Mouse (Mus musculus) megakaryocyte, adult 5-6 weeks (primary cell): ENCODE results near the gene Irf3. TPM values are rescaled to one million over a fixed set of nuclear protein-coding genes. Genes with fewer than 3 reads are reported as not detected.
"Not testable (repeated sequence)": the region's sequence is repeated elsewhere in the genome, so short reads cannot be mapped to it uniquely, and the experiment has no call there.

Source experiments
- ATAC-seq: 2 replicates; pipeline ENCODE4 v1.8.0; 2016; ENCODE audit warnings: mild to moderate bottlenecking, inconsistent platforms; ENCODE audit not compliant: poor library complexity, severe bottlenecking
- total RNA-seq, 2 experiments: library from RNA; stranded (forward) in 1 of 2; stranded (reverse) in 1 of 2; fragments of 153-499, 151-499 nt in 1 of 2; fragments of 221-1000, 200-1000 nt in 1 of 2; gene quantifications; 2 replicates each; pipeline versions ENCODE4 v1.2.3 to v1.2.4; 2015 to 2017

The Irf3 gene
- total RNA-seq, 2 experiments from 2014 or later: 60.8 to 84.8 TPM

DNA sequence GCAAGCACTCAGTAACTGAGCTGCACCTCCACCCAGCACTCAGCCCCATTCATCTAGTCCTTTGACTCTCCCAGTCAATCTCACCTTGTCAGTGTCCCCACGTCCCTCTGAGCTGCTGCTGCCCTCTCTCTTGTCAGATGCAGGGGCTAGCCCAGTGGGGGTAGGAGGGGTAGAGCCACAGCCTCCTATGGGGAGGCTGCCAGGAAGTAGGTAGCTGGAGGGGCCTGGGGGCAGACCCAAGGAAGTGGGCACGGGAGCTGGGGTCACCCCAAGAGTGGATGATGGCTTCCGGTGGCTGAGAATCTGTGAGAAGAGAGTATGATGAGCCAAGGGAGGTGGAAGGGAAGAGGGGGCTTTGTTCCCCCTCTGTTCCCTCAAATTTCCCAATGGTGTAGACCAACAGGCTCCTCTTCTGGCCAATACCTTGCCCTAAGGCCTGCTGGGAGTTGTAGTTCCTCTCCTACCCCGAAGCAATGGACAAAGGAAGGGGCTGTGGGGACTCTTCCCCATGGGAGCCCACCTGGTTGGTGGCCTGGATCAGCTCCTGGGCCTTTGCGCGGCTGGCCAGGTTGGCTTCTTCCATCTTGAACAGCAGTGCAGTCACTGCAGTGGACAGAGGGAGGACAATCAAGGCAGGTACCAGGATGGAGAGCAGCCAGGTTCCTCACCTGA lies 8.0 kb downstream of the Irf3 start:
- ATAC-seq: no peak

DNA sequence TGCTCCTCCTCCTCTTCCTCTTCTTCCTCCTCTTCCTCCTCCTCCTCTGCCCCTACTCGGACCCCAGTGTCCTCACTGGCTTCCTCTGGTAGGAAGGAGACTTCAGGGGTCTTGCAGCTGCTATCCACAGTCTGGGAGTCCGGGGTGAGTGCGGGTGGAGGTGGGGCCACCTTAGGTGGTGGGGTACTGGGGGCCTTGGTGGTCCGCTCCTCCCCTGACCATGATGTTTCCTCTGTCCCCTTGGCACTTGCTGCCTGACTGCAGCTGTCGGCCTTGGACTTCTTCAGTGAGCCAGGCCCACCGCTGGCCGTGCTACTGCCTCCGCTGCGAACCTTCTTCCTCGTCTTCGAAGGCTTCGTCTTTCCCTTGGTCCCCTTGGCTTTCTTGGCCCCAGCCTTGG lies 9.1 kb downstream of the Irf3 start:
- ATAC-seq: no peak

DNA sequence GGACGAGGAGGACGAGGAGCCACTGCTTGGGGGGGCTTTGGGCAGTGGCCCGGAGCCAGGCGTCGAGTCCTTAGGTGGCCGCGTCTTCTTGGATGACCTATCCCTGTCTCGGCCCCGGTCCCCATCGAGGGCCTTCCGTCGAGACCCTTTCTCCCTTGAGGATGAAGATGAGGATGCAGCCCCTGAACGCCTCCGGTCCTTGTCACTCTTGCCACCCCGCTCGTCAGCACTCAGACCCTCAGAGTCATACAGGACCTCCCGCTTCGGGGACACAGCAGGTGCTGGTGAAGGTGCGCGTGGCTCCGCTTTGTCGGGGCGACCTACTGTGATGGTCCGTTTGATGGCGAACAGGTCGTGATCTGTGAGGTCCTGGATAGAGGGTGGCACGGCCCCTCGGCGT lies 9.7 kb downstream of the Irf3 start:
- no peak for ATAC-seq

DNA sequence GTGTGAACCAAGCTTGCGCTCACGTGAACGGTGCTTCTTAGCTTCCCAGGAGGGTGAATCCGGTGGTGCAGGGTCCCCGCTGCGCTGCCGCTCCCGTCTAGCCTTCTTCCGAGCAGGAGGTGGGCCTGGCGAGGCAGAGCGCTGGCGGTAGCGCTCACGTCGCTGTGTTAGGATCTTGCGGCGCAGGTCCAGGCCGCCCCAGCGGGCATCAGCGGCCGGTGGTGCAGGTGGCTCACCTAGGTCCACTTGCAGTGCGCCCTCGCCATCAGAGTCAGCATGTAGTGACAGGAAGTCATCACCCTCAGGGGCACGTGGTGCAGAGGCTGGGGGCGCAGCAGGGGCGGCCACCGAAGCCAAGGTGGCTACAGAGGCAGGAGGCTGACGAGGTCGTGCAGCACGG lies 10.4 kb downstream of the Irf3 start:
- no peak for ATAC-seq

DNA sequence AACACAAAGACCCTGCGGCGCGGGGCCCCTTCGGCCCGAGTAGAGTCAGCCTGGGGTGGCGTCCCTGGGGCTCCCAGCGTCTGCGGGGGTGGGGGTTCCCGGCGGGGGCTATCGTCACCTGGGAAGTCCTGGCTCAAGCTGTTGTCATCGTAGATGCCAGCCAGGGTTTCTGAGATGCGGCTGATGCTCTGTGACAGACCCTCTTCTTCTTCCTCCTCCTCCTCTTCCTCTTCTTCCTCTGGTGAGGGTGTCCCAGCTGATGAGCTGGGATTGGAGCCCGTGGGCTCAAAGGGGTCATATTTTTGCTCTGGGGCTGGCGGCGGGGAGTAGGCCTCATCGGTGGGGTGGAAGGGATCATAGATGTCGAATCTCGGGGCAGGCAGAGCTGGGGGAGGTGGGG lies 11.0 kb downstream of the Irf3 start:
- no peak for ATAC-seq

DNA sequence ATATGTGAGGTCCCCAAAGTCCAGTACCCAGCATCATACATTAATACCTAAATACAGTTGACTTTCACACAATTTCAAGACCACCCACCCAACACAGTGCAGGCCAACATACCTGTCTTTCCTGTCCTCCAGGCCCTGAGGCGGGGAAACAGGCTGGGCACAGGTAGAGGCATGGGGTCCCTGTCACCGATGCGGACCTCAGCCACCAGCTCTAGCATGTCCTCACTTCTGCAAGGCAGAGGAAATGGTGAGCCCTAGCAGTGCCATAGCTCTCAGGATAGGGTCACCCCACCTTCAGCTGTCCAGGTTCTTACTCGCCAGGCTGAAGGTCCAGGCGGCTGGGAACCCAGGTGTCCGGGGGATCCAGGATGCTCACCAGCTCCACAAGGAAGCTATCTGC lies 14.6 kb downstream of the Irf3 start:
- ATAC-seq: no peak

DNA sequence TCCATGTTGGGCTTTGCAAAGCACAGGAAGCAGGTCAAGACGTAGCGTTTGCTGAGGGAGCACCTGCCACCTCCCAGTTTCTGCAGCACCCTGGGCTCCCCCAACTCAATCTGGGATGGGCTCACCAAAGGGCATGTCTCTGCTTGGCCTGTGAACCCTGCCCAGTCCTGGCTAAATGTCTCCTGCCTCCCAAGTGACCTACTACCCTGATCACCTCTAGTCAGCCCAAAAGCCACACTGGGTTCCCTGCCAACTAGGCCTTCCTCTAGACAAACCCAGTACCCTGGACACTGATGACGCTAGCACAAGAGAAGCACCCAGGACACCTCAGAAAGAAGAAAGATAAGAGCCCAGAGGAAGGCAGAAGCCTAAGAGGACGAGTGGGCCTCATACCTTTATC lies 15.4 kb downstream of the Irf3 start:
- no peak for ATAC-seq

DNA sequence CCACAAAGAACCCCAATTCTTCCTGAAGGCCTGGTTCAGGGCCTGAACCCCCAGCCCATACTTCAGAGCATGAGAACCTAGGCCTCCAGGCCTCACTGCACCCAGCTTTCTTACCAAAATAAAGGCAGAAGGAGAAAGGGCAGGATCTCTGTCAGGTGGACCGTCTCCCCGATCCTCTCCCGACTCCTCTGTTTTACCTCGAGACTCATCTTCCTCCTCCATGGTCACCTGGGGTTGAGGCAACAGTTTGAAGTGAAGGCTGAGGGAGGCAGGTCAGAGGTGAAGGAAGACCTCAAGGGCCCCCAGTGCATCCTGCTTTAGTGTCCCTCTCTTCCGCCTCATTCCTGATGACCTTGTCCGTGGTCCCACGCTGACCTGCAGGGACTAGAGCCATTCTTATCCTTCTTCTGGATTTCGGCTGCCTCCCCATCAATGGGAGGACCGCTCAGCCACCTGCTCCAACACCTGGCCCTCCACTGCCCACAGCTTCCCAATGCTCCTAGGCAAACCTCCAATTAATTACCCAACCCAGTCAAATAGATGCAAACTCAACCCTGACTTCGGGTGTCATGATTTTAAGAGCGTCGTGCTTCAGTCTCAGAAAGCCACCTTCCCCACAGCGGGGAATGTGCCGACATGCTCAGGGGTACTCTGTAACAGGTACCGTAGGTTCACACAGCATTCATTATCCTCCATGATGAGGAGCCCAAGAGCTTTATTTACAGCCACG lies 16.1 kb downstream of the Irf3 start:
- no peak for ATAC-seq

DNA sequence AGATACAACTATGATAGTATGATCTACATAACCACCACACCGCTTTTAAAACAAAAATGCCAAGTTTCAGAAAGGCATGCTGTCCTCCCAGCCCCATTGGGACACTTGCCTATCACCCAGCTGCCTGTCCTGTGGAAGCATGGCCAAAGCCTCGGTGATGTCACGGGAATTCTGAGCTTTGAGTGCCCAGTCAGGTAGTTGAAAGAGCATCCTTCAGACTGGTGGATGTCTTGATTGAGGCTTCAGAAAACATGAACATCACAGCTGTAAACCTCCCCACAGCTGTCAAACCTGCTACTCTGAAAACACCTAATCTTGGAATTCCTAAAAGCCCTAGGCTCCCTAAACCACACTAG lies 16.6 kb downstream of the Irf3 start:
- no peak for ATAC-seq

DNA sequence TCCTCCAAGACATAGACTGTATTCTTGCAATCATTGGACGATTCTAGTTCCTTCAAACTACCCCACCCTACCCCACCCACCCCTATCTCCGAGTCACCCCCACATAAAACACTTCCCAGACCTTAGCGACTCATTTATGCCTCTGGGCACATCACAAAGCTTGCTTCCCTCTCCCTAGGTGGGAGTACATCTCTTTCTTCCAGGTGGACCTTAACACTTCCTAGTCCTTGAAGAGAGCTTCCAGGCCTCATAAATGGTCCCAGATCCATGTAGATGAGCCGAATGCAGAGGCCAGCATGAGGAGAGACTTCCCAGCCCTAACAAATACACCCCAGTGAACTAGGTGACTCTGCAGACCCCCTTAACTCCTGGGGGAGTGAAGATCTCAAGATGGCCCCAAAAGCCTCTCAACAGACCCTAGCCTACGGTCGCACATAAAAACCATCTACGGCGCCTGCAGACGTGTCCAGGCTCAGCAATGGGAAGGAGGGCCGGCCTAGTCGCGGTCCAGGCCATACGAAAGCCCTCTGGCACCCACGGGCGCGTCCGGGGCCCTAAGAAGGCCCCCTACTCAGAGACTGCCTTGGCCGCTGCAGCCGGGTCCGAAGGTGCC lies 18.0 kb downstream of the Irf3 start:
- no peak for ATAC-seq

DNA sequence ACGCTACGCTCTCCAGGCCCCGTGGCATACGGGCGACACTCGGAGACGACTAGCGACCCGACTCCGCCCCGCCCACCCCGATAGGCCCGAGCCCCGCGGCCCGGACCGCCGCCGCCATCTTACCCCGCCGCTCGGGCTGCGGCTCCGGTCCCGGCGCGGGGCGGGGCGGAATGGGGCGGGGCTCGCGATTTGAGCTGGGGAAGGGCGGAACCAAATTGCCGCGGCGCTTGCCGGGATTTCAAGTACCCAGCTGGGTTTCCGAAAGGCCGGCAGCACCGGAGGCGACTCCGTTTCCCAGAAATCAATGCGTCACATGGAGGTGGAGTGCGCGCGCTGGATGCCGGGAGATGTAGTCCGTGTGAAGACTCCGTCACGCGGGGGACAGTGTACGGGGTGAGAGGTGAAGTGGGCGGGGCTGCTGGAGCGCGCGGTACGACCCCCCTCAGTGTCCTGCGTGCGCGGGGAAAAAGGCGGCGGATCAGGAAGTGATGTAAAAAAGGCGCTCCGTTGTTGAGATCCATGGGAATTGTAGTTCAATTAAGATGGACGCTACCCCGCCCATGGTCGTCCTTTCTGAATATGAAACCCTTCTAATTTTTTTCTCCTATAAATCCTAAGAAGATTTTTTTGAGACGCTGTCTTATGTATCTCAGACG lies 18.6 kb downstream of the Irf3 start, which contains the start of gene Scaf1:
Gene Scaf1, minus strand, starts transcription at position 407 of the 656 bp plus-strand sequence.
- ATAC-seq: peak; percentile 78

DNA sequence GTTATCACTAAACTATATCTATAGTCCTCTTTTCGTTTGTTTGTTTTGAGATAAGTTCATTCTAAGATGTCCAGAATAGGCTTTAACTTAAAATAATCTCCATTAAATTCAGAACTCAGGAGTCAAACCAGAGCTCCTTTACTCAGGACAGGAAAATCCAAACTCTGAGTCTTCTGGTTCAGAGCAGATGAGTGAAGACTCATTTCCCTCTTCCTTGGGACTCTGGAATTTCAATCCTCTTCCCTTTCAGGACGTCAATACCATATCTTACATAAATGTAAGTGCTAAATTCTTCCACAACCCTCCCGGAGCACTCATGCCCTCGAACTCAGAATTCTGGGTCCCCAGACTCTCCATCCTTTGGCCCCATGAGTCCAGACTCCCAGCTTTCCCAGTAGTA lies 19.3 kb downstream of the Irf3 start:
- ATAC-seq: no peak

DNA sequence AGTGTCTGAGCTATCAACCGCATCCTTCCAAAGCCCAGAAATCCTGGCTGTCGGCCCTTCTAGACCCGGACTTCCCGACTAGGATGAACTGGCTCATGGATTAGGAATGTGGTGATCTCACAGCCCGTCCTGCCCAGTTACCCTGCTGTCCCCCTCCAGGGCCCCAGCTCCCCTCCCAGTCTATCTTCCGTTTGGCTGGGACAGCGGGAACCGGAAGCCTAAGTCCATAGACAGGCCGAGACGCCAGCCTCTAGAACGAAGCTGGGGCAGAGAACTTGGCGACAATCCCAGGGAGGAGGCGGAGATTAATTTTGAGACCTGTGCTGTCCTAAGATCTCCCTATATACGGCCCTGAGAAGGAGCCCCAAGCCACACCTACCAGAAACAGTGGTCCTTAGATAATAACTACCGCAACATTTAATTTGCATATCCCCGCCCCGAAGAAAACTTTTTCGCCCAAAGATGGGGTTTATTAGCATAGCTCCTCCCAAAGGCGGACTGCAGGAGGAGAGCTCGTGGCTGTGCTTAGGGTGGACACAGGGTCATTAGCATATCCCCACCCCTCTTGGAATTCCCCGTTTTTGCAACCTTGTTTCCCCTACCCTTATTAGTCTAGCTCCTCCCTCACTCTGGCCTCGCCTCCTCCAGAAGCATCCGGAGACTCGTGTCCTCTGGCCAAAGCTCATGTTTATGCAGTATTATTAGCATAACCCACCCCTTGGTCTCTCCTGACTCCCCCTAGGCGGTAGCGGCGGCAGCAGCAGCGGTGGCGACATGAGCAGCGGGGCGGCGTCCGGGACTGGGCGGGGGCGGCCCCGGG lies 20.0 kb downstream of the Irf3 start, which contains the start of gene Rras:
Gene Rras, plus strand, starts transcription at position 720 of the 820 bp plus-strand sequence.
- ATAC-seq: peak; percentile 74

DNA sequence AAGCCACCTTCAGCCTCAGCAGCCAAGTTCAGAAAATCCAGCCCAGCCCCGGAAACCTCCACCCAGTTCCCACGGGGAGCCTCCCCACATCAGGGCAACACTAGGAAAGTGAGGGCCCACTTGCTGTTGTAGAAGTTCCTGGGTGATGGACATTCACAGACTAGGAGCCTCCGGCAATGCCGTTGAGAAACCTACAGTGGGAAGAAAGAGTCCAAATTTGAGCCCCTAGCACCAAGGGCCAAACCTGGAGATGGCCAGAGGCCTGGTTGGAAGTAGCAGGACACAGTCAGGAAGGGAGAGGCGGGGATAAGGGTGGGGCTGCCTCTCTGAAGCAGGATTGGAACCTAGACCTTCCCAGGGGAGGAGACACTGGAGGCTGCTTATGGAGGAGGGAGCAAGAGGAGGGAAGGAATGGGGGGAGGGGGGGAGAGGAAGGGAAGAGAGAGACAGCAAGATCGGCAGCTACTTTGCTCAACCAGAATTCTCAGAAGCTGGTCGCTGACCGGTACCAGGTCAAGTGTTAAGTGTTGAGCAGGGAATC lies 21.7 kb downstream of the Irf3 start:
- no peak for ATAC-seq

DNA sequence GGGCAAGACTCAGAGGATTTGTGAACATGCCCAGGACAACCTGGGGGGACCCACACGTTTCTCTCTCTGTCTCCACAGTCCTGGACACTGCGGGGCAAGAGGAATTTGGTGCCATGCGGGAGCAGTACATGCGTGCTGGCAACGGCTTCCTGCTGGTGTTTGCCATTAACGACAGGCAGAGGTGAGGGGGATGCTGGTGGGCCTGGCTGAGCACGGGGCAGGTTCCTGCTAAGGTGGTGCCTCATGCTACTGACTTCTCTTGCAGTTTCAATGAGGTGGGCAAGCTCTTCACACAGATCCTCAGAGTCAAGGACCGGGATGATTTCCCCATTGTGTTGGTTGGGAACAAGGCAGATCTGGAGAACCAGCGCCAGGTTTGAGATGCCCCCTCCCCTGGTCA lies 22.8 kb downstream of the Irf3 start:
- ATAC-seq: no peak

DNA sequence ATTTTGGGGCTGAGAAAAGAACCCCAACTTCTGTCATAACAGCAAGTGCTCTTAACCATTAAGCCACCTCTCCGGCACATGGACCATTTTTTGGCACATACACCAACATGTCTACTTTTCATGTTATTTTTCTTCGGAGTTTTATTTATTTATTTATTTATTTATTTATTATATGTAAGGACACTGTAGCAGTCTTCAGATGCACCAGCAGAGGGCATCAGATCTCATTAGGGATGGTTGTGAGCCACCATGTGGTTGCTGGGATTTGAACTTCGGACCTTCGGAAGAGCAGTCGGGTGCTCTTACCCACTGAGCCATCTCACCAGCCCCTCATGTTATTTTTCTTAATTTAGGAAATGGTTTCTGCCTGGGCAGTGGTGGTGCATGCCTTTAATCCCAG lies 26.3 kb downstream of the Irf3 start:
- not testable (repeated sequence) for ATAC-seq

DNA sequence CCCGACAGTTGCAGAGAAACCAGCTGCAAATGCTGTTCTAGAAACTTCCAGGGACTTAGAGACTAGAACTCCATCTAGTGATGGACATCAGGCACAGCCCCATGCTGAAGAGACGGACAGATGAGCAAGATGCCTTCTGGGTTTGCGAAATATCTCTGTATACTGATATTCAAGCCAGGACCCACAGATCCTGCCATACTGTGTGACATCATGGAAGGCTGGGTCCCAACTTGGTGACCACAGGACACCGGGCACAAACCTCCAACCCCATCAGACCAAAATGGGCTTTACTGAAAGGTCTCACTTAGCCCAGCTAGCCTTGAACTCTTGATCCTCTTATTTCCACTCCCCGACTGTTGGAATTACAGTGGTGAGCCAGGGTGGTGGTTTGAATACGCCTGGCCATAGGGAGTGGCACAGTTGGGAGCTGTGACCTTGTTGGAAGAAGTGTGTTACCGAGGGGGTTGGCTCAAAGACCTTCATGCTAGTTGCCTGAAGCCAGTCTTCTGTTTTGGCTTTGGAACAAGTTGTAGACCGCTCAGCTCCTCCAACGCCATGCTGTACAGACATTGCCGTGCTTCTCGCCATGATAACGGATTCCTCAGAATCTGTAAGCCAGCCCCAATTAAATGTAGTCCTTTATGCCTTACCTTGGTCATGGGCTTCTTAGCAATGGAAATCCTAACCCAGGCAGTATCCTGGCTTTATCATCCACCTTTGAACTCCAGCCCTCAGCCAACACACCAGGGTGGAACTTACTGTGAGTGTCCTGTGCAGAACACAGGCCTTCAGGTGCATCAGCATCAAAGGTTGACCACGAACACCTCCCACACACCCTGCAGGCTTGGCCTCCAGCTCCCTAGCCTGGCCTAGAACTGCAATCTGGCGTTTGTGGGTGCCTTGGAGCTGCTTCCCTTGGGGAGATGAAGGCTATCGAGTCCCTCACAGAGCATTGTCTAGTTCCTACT lies 27.1 kb downstream of the Irf3 start:
- no peak for ATAC-seq

DNA sequence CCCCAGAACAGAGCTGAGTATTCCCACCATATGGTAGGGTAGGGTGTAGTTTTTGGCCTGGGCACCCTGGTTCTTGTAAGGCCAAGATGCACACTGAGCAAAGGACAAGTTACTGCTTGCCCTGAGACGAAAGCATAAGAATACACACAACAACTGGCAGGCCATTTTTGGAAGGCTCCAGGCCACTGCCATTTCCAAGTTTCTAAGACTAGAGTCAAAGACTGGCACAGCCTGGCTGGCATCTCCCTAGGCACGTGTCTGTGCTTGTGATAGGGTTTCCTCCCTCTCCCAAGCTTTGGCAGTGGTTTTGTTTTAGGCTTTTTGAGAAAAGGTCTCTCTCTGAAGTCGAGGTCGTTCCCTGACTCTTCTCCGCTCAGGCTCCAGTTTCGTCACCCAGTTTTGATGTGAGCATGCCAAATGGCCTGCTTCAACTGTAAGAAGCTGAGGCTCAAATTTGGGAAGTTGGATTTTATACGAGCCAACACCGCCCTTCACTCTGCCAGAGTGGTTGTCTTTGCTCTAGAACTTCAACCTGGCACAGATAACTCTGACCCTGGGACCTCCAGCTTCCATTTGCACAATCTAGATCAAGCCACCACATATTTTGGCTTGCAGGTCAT lies 28.3 kb downstream of the Irf3 start:
- no peak for ATAC-seq

DNA sequence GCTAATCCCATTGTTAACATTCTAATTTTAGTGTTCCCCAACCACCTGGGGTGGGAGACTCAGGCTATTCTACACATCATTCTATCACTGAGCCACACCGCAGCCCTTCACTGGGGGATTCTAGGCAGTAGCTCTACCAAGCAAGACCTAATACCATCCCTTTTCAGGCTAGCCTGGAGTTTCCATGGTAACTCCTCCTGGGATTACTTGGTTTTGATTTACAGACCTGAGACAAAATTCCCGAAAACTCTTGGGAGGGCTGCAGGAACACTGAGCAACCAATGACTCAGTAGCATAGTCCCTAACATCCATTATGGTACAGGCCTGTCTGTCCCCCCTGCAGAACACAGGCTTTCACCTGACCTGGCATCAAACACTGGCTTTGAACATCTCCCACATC lies 28.8 kb downstream of the Irf3 start:
- ATAC-seq: no peak
